Mouse (Mus musculus) cortical plate, adult 2 months (tissue): ENCODE data around the gene Gm20671. TPM values are rescaled to one million over a fixed set of nuclear protein-coding genes. Genes with fewer than 3 reads are reported as not detected.
"Not testable (repeated sequence)": the region's sequence is repeated elsewhere in the genome, so short reads cannot be mapped to it uniquely, and the experiment has no call there.

Source experiments
- H3K27ac ChIP-seq: fragments of 200-500 bp; 2 replicates; pipeline ENCODE4 v1.5.1; 2012; ENCODE audit warnings: low read length, control low read depth, inconsistent platforms; ENCODE audit not compliant: insufficient read depth
- H3K4me1 ChIP-seq: fragments of 200-500 bp; 2 replicates; pipeline ENCODE4 v1.6.1; 2011; ENCODE audit warnings: low read length; ENCODE audit not compliant: control insufficient read depth, insufficient read depth
- H3K4me3 ChIP-seq: fragments of 200-500 bp; 2 replicates; pipeline ENCODE4 v1.5.1; 2011; ENCODE audit warnings: mild to moderate bottlenecking, low read length, control low read depth; ENCODE audit not compliant: insufficient read depth
- CTCF ChIP-seq: fragments of 200-500 bp; IDR thresholded peaks from 2 replicates; pipeline ENCODE4 v1.5.1; 2011; ENCODE audit warnings: mild to moderate bottlenecking, control low read depth, low read length; ENCODE audit not compliant: insufficient read depth; ENCODE audit errors: extremely low read depth
- POLR2A ChIP-seq: fragments of 200-500 bp; IDR thresholded peaks from 2 replicates; pipeline ENCODE4 v1.6.1; 2011; ENCODE audit warnings: mild to moderate bottlenecking, low read length, control low read depth; ENCODE audit not compliant: insufficient read depth; ENCODE audit errors: extremely low read depth
- polyA plus RNA-seq: library from polyadenylated mRNA; depleted of rRNA; stranded (reverse); fragments of >200 nt; gene quantifications from 2 replicates; pipeline ENCODE4 v1.2.3, GENCODE M21; 2012

The Gm20671 gene
- polyA plus RNA-seq, 1 experiment: not detected

DNA sequence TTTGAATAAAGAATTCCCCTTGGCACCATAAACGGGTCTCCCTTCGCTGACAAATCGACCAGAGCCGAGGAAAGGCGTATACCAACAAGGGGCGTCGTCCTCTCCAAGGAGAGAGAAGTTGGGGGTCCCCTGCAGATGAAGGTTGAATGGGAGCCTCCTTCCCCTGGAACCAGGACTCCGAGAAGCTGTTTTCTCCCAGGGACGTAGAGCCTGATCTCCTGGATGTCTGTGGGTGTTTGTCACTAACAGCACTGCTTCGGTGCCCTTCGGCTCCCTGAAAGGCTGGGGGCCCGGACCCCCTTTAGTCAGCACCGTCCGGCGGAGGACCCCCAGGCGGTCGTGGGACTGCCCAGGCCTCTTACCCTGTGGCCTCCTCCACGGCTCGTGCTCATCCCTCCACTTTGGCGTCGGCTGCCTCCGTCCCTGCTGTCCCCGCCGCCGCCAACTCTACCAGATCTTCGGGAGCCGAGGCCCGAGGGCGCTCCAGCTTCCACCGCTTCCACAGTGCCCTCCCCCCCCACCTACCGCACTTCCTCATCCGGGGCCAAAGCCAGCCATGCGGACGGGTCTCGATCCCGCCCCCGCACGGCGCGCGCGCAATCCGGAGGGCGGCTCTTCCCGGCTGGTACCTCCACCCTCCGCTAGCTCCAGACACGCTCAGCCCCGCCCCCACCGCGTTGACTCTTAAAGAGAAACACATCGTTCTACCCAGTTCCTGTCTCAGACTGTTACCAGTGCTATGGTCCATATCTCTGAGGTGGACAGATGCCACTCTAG is 27.0 kb upstream of the Gm20671 start, which contains the start of gene Prr14l:
Prr14l (minus strand) TSS at position 526 of the 777 bp plus-strand sequence.
- Histone ChIP-seq H3K4me1 (peaks cover 2% of the 10 kb centered on the region; the same call in 1 of the 2 replicates), H3K27ac (0 out of 2 replicates have a peak within 1 kb of the TSS, but pooled peaks have one; percentile 29), H3K4me3 (peak within 1 kb of the TSS; percentile 59)
- TF ChIP-seq POLR2A (peak; percentile 81), CTCF (no peak)

DNA sequence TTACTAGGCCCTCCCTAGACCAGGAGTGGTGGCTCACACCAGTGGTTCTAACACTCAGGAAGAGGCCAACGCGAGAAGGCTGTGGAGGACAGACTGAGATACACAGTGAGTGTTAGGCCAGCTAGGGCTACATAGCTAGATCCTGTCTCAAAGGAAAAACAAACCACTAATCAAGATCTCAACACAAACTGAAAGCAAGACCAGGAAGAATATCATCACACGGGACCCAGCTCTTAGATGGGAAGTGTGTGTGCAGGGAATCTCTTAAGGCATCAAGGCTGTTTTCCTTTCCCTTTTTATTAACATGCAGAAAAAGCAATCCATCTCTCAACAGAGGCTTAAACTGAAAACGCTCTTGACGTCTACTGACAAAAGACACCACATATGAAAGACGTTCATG is 25.1 kb upstream of the Gm20671 start:
- H3K27ac ChIP-seq: no peak overlapping the region
- no peak for TF ChIP-seq CTCF
- no peak for TF ChIP-seq POLR2A
- H3K4me1 ChIP-seq: peaks cover 2% of the 10 kb centered on the region; the same call in 1 of the 2 replicates
- H3K4me3 ChIP-seq: no peak overlapping the region; the same call in 1 of the 2 replicates

DNA sequence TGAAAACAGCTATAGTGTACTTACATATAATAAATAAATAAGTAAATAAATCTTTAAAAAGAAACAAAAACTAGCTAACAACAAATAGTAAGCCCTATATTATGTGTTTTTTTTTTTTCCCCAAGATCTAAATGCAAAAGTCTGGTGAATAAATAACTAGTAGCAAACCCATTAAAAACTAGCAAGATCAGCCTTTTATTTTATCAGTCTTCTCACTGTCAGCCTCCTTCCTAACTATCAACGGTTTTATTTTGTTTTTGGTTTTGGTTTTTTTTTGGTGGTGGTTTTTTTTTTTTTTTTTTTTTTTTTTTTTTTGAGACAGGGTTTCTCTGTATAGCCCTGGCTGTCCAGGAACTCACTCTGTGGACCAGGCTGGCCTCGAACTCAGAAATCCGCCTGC is 22.7 kb upstream of the Gm20671 start:
- H3K4me3 ChIP-seq, H3K27ac ChIP-seq, H3K4me1 ChIP-seq: not testable (repeated sequence)

DNA sequence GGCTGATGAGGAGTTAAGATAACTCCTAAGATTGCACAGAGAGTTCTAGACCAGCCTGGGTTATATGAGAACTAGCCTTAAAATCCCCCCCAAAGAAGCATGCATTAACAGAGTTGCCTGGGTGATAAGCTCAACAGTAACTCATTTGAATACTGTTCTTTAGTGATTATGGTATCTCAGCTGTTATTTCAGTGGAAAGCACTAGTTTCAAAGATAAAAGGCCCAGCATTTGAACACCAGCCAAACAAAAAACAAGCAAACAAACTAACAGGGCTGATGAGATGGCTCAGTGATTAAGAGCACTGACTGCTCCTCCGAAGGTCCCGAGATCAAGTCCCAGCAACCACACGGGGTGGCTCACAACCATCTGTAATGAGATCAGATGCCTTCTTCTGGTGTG is 22.3 kb upstream of the Gm20671 start:
- H3K27ac ChIP-seq: no peak overlapping the region
- peaks cover 2% of the 10 kb centered on the region; the same call in 1 of the 2 replicates for H3K4me1 ChIP-seq
- no peak for TF ChIP-seq CTCF
- TF ChIP-seq POLR2A: no peak
- no peak overlapping the region for H3K4me3 ChIP-seq

DNA sequence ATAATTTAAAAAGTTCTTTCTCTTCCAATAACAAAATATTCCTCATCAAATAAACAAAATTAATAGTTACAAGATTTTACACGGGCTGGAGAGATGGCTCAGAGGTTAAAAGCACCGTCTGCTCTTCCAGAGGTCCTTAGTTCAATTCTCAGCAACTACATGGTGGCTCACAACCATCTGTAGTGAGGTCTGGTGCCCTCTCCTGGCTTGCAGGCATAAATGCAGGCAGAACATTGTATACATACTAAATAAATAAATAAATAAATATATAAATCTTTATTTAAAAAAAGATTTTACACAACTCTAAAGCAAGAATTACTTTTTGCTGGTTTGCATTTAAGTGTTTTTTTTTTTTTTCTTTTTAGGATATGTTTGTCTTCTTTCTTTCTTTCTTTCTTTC is 13.1 kb upstream of the Gm20671 start:
- TF ChIP-seq CTCF: no peak
- TF ChIP-seq POLR2A: no peak
- Histone ChIP-seq H3K4me3 (no peak overlapping the region), H3K4me1 (peaks cover 1% of the 10 kb centered on the region; the same call in 1 of the 2 replicates), H3K27ac (no peak overlapping the region)

DNA sequence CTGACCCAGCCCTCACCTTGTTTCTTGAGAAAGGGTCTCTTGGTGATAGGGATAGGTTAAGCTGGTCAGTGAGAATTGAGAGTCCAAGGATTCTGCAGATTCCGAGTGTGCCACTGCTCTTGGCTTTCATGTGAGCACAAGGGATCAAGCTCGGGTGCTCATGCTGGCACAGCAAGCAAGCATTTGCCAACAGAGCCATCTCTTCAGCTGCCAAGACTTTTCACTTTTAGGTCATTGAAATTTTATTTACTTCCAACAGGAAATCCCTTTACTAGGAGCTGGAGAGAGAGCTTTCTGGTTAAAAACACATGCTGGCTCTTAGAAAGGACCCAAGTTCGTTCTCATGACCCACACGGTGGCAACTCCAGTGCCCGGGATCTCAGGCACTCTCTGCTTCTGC is 10.1 kb upstream of the Gm20671 start:
- TF ChIP-seq CTCF (no peak), POLR2A (no peak)
- no peak overlapping the region for H3K4me3 ChIP-seq
- H3K27ac ChIP-seq: no peak overlapping the region
- peaks cover 1% of the 10 kb centered on the region; the same call in 1 of the 2 replicates for H3K4me1 ChIP-seq

DNA sequence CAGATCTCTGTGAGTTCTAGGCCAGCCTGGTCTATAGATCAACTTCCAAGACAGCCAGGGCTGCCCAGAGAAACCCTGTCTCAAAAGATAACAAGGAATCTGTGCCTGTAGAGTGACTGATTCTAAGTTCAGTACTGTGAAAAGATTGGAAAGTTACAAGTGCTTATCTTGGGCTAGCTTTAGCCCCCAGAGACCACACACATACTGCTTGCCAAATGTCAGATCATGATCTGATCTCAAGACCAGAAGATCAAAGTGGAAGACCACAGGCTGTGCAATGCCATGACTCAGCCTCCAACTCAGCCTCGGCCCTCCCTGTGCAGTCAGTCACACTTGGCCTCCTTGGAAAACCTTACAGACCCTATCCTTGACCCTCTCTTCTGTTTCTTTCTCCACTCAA is 7.6 kb upstream of the Gm20671 start:
- TF ChIP-seq CTCF (no peak), POLR2A (no peak)
- Histone ChIP-seq H3K4me3 (no peak overlapping the region), H3K4me1 (peaks cover 1% of the 10 kb centered on the region; the same call in 1 of the 2 replicates), H3K27ac (no peak overlapping the region)

DNA sequence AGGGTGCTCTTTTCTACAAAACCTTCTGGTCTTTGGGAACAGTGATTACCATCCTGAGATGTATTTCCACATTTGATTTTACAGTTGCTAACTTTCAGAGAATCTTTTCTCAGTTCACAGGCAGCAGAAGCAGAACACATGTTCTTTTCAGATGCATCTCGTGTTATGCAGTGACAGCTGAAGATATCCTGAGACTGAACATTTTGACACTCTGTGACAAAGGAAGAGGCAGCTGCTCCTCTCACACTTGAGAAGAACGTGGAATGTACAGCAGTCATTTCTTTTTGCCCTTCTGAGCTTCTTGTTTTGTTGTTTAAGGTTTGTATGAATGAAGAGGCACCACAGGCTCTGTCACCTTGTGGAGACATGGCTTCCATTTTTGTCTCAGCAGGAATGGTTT is 3.1 kb upstream of the Gm20671 start:
- no peak for TF ChIP-seq CTCF
- no peak for TF ChIP-seq POLR2A
- H3K27ac ChIP-seq: peak overlapping the region; percentile 23; the same call in 1 of the 2 replicates
- H3K4me3 ChIP-seq: no peak overlapping the region

DNA sequence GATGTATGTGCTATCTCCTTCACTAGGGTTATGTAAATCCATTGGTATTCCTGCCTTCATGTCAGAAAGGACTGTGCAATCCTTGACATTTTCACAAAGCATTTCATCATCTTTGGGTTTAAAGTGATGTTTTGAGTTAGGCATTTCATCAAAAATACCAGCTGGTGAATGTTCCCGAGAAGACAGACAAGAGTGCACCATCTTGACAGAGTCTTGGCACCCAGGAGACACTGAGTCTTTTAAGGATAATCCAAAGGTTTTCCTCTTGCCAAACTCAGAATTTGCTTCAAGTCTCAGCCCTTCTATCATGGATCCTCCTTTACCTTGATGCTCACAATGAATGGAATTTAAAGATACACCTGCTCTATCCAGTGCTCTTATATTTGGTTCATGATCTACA is 1.9 kb upstream of the Gm20671 start:
- H3K4me3 ChIP-seq, H3K27ac ChIP-seq, H3K4me1 ChIP-seq: not testable (repeated sequence)

More for the DNA sequence above, 3.1 kb upstream of the Gm20671 start:
- no peaks in the 10 kb centered on the region for H3K4me1 ChIP-seq

DNA sequence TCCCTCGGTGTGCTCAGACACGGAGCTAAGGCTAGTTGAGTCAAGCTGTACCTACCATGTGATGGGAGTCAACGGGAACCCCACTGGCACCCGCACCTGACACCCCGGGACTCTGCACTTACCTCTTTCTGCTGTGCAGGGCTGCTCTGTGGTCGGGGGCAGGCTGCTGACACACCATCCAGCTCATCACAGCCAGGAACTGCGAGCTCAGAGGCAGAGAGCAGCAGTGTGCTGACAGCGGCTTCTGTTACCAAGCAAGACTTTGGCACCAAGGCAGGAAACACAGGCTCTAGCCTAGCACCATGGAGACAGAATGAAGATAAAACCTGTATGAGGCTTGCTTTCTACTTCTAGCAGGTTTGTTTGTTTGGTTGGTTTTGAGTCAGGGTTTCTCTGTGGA is 6.4 kb downstream of the Gm20671 start:
- peak overlapping the region; percentile 45; the same call in 1 of the 2 replicates for H3K27ac ChIP-seq
- TF ChIP-seq CTCF (no peak), POLR2A (no peak)
- H3K4me3 ChIP-seq: no peak overlapping the region
- H3K4me1 ChIP-seq: 0 out of 2 replicates have a peak, but pooled peaks cover 3% of the 10 kb centered on the region

DNA sequence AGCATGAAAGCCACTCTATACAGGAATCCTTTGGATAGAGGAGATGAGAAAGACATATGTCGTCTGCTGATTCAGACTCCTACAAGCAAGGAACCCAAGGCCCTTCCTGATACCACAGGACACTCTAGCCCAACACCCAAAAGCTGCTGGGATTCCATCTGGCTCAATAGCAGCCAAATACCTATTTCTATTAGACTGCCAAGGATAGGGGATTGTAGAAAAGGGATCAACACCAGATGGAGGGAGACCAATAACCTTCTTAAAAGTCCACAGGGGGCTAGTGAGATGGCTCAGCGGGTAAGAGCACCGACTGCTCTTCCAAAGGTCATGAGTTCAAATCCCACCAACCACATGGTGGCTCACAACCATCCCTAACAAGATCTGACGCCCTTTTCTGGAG is 11.5 kb downstream of the Gm20671 start:
- peaks cover 2% of the 10 kb centered on the region; the same call in 1 of the 2 replicates for H3K4me1 ChIP-seq
- H3K27ac ChIP-seq: no peak overlapping the region
- no peak overlapping the region for H3K4me3 ChIP-seq
- TF ChIP-seq CTCF (no peak), POLR2A (no peak)

DNA sequence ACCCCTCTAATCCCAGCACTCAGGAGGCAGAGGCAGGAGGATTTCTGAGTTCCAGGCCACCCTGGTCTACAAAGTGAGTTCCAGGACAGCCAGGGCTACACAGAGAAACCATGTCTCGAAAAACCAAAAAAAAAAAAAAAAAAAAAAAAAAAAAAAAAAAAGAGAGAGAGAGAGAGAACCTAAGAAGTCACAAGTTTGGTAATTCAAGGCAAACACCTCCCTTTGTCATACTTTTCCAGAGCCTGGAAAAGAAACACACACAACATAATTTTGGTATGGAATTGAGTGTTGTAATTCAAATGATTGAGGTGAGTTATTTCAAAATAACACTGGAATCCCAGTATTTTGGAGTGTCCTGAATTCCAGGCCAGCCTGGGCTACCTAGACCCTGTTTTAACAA is 40.5 kb downstream of the Gm20671 start:
- not testable (repeated sequence) for H3K4me1 ChIP-seq, H3K27ac ChIP-seq, H3K4me3 ChIP-seq
